Mouse (Mus musculus) liver, adult 2 months (tissue): Measurements from ENCODE around the gene Spef1.

Experiments
- CTCF ChIP-seq: fragments of 200-500 bp; IDR thresholded peaks from 2 replicates; pipeline ENCODE4 v1.5.1; 2011; ENCODE audit warnings: low read depth, low read length, control low read depth
- POLR2A ChIP-seq: fragments of 200-500 bp; IDR thresholded peaks from 2 replicates; pipeline ENCODE4 v1.6.1; 2011; ENCODE audit warnings: low read length, control low read depth; ENCODE audit not compliant: insufficient read depth; ENCODE audit errors: extremely low read depth

GRCm38 (mm10) chr2:131189521-131190309 lies 2.6 kb upstream of the Spef1 start:
- TF ChIP-seq CTCF, result no peak
- no peak for TF ChIP-seq POLR2A
